Mouse (Mus musculus): ENCODE results near the gene Castor2.

Castor2 gene

GRCm38 (mm10) chr5:134148153-134148552 lies 48.6 kb downstream of the Castor2 start:
- ATAC-seq (ENCODE audit: insufficient number of reproducible peaks, low FRiP score, low TSS enrichment) = no peak

DNA sequence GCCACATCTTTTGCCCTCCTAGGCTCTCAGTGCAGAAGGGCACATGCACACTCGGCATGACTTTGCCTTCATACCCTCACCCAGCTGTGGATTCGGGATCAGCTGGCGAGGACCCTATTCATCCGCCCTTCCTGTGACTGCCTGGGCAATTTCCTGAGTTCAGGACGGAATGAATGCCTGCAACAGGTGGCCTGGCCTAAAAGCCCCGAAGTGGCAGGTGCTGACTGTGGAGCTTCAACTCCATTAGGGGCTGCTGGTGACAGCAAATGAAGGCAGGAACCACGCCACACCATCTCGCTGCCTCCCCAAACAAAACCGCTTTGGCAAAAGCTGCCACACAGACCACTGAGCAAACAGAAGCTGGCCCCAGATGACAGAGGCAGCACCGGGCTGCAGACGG lies 52.4 kb downstream of the Castor2 start:
- no peak for ATAC-seq (ENCODE audit: insufficient number of reproducible peaks, low FRiP score, low TSS enrichment)

GRCm38 (mm10) chr5:134155916-134156466 lies 56.5 kb downstream of the Castor2 start:
- no peak for ATAC-seq (ENCODE audit: insufficient number of reproducible peaks, low FRiP score, low TSS enrichment)

DNA sequence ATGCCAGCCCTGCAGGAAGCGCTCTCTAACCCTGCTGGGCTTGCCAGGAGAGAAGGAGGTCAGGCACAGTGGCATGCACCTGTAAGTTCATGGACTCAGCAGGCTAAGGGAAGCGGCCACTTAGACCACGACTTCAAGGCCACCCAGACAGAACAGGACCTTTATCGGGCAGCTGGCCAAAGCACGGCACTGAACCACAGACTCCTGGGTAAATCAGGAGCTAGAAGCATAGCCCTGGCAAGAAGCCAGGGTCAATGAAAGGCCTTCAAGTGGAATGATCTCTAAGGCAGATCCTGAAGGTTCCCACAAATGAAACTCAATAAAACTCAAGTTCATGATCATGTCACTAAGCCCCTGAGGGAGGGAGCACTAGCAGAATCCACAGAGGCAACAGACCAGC lies 65.2 kb downstream of the Castor2 start:
- no peak for ATAC-seq (ENCODE audit: insufficient number of reproducible peaks, low FRiP score, low TSS enrichment)

GRCm38 (mm10) chr5:134166642-134167041 lies 67.1 kb downstream of the Castor2 start:
- ATAC-seq (ENCODE audit: insufficient number of reproducible peaks, low FRiP score, low TSS enrichment) = no peak

DNA sequence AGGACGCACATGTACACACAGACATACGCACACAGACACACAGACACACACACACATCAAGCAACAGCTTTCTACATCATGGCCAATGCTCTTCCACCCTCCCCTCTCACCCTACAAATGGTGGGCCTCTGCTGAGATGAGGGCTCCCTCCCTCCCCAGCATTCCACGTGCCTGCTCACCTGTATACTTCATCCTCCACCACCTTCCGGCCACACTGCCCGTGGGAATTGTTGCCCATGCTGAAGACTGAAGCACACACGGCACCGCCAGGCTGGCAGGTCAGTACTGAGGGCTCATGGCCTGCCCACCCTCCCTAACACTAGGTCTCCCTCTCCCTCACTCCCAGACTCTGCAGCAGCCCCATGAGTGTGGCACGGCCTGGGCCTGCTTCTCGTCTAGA lies 68.5 kb downstream of the Castor2 start:
- ATAC-seq (ENCODE audit: insufficient number of reproducible peaks, low FRiP score, low TSS enrichment) = no peak

DNA sequence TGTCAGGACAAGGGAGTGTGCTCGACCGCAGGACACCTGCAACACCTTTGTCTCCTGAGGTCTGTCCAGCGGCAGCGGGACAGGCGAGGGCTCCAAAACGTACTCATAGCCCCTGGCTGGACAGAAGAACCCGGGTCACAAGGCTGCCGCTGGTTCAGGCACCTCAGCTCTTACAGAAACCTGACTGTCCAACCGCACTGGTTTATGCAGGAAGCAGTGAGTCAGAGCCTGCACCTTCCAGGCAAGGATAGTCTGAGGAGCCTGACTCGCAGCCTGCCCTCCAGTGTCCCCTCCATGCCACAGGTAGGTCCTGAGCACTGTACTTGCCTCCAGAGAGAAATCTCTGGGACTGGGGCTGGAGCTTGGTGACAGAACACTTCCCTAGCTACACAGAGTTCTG lies 69.7 kb downstream of the Castor2 start:
- ATAC-seq (ENCODE audit: insufficient number of reproducible peaks, low FRiP score, low TSS enrichment) = no peak

DNA sequence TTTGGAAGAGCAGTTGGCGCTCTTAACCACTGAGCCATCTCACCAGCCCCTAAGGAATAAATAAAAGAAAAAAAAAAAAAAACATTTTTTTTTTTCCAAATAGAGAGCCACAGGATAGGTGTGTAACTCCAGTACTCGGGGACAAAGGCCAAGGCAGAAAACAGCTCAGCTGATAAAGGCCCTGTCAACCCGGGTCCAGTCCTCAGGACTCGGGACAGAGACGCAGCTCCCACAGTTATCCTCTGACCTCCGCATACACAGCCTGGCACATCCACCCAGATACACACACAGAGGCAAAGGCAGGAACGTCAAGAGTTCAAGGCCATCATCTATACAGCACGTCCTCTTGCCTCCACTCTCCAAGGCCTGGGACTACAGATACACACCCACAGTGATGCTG lies 70.7 kb downstream of the Castor2 start:
- no peak for ATAC-seq (ENCODE audit: insufficient number of reproducible peaks, low FRiP score, low TSS enrichment)

- no peak for ATAC-seq (ENCODE audit: insufficient number of reproducible peaks, low FRiP score, low TSS enrichment)
Measured at GRCm38 (mm10) chr5:134173206-134173605, 73.7 kb downstream of the Castor2 start.

GRCm38 (mm10) chr5:134175696-134176095 lies 76.2 kb downstream of the Castor2 start:
- ATAC-seq (ENCODE audit: insufficient number of reproducible peaks, low FRiP score, low TSS enrichment) = no peak

GRCm38 (mm10) chr5:134176169-134176881 lies 76.8 kb downstream of the Castor2 start, which contains the start of gene Rcc1l:
TSS of gene Rcc1l (minus strand) at chr5:134176774.
- ATAC-seq (ENCODE audit: insufficient number of reproducible peaks, low FRiP score, low TSS enrichment) = peak; percentile 86

- no peak for ATAC-seq (ENCODE audit: insufficient number of reproducible peaks, low FRiP score, low TSS enrichment)
Measured at GRCm38 (mm10) chr5:134178536-134178935, 79.0 kb downstream of the Castor2 start.

DNA sequence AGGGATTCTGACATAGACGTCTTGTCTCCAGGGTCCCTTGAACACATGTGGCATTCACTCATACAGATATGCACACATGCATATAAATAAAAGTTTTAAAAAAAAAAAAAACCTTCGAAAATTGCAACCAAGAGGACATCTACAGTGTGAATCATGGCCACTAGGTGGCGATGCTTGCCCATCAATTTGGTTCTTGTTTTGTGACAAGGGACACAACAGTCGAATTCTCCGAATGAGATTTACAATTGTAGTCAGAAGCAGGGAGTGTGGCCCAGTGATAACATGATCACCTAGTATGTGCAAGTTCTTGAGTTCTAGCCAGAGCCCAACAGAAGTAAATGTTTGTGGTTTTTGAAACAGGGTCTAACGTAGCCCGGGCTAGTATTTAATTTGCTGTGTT lies 80.4 kb downstream of the Castor2 start:
- no peak for ATAC-seq (ENCODE audit: insufficient number of reproducible peaks, low FRiP score, low TSS enrichment)

- no peak for ATAC-seq (ENCODE audit: insufficient number of reproducible peaks, low FRiP score, low TSS enrichment)
Measured at GRCm38 (mm10) chr5:134182172-134182571, 82.7 kb downstream of the Castor2 start.

GRCm38 (mm10) chr5:134182735-134183134 lies 83.2 kb downstream of the Castor2 start:
- ATAC-seq (ENCODE audit: insufficient number of reproducible peaks, low FRiP score, low TSS enrichment) = no peak

DNA sequence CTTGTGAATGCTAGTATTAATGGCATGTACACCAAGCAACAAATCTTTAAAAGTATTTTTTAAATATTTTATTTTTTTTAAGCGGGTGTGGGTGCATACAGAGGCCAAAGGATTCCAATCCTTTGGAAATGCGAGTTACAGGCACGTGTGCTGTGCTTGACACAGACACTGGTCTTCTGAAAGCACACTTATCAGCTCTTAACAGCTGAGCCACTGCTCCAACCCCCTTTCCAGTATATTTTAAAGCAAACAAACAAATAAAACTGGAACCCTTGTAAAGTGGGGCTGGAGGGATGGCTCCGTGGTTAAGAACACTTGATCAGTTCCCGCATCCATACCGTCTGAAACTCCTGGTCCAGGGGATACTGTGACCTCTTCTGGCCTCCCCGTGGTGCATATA lies 83.7 kb downstream of the Castor2 start:
- no peak for ATAC-seq (ENCODE audit: insufficient number of reproducible peaks, low FRiP score, low TSS enrichment)

- peak; percentile 97 for ATAC-seq (ENCODE audit: insufficient number of reproducible peaks, low FRiP score, low TSS enrichment)
Measured at GRCm38 (mm10) chr5:134183880-134184808, 84.6 kb downstream of the Castor2 start, which contains the start of gene Gtf2ird2. TSS of gene Gtf2ird2 (plus strand) at chr5:134184019.

- no peak for ATAC-seq (ENCODE audit: insufficient number of reproducible peaks, low FRiP score, low TSS enrichment)
Measured at GRCm38 (mm10) chr5:134186059-134186458, 86.5 kb downstream of the Castor2 start.

- ATAC-seq (ENCODE audit: insufficient number of reproducible peaks, low FRiP score, low TSS enrichment) = no peak
Measured at GRCm38 (mm10) chr5:134186961-134187731, 87.6 kb downstream of the Castor2 start.

- ATAC-seq (ENCODE audit: insufficient number of reproducible peaks, low FRiP score, low TSS enrichment) = no peak
Measured at GRCm38 (mm10) chr5:134188571-134188970, 89.1 kb downstream of the Castor2 start.
